Mouse (Mus musculus) T-cell, adult 66 days (primary cell): ENCODE data around the gene Sowahd. TPM values are rescaled to one million over a fixed set of nuclear protein-coding genes. Genes with fewer than 3 reads are reported as not detected.

Experiments
- total RNA-seq, 2 experiments: library from RNA; stranded (reverse); gene quantifications; 3 replicates in 1 of 2; 4 replicates in 1 of 2; pipeline ENCODE4 v1.2.4; 2023

Sowahd gene
- total RNA-seq = not detected

DNA sequence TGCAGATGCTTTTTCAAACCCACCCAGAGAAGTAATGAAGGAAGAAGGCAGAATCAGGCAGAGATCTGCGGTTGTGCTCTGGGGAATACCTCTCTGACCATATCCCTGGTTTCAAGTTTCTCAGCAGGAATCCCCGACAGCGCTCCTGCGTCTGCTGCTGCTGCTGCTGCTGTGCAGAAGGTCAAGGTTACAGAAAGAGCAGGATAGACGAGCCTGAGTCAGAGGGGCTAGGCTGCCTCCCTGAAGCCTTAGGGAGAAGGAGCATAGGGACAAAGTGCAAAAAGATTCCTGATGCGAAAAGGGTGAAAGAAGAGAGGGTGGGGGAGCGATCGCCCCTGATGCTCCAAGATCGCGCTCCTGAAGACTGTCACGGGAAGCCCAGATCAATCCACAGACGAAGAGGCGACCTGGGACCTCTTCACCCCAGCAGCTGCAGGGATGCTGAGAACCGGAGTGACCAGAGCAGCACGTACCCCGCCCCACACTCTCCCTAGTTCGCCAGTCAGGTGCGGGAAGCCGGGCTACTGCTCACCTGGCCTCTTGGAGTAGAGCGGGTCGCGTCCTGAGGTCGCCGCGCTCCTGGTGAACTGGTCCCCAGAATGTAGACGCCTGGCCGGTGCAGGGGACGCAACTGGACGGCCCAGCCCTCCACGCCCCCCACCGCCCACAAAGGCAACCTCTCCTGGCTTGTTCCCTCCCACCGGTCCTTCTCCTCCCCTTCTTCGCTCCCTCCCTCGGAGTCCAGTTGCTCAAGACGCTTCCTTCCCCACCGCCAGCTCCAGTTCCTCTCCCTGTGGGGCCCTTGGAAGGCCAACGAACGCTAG is at the start of gene Sowahd:
TSS of gene Sowahd (plus strand) at position 780 of the 824 bp plus-strand sequence.

DNA sequence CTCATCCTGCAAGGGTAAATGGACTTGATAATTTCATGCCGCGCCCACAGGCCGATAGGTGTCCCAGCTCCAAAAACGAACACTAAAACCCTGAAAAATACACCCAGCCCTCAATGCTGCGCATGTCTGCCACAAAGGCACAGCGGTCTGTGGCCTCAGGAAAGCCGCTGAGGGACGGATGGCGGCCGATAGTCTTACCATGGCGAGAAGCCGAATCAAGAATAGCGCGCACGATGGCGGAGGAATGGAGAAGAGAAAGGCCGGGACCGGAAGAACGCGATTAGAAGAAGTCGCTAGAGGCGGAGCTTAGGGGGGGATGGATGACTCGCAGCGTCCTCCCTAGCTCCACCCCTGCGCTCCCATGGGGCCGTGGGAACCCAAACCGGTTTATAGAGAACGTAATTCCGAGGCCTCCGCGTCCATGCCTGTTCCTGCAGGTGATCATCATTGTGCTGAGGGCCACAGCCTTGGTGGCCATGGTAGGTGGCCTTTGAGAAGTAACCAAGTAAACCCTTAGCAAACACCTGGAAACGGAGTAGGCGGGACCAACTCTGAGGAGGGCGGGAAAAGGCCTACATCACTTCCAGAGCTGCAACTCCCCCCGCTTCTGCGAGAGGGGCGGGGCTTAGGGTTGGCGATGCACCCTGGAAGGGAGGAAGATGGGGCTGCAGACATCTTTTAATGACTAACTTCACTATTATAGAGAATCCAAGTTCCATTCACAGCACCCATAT is 36.4 kb downstream of the Sowahd start, which contains the start of gene Rpl39:
TSS of gene Rpl39 (minus strand) at position 476 of the 734 bp plus-strand sequence.

Other genes with a start within 250 kb of the Sowahd start
- 10 to 100 TPM; 62.5 to 69.3 TPM for gene Ube2a, start 174.9 kb upstream of the Sowahd start, total RNA-seq
- 10 to 100 TPM; 38.2 to 39.9 TPM for gene C330007P06Rik, start 174.7 kb upstream of the Sowahd start, total RNA-seq
- 10 to 100 TPM; 15.6 to 15.7 TPM for gene Nkrf, start 145.9 kb upstream of the Sowahd start, total RNA-seq
- gene Sept6, start 57.1 kb upstream of the Sowahd start, total RNA-seq = 100 to 1,000 TPM; 162 to 167 TPM
- gene Rpl39, start 36.6 kb downstream of the Sowahd start, total RNA-seq = 1,000 to 10,000 TPM; 1,621 to 1,624 TPM
- 10 to 100 TPM; 29.2 to 31.6 TPM for gene Upf3b, start 61.5 kb downstream of the Sowahd start, total RNA-seq
- 10 to 100 TPM; 14.3 to 19.1 TPM for gene Nkap, start 78.0 kb downstream of the Sowahd start, total RNA-seq
- under 1 TPM in 1 of 2 experiments, not detected in 1; 0.33 TPM for gene Akap14, start 120.0 kb downstream of the Sowahd start, total RNA-seq
- 100 to 1,000 TPM in 1 of 2 experiments, 10 to 100 TPM in 1; 83.6 to 118 TPM for gene Ndufa1, start 142.3 kb downstream of the Sowahd start, total RNA-seq
- 1 to 10 TPM; 3.0 to 3.5 TPM for gene Rnf113a1, start 142.4 kb downstream of the Sowahd start, total RNA-seq
- gene Gm9, start 162.2 kb downstream of the Sowahd start, total RNA-seq = not detected
- not detected for gene Rhox1, start 173.4 kb downstream of the Sowahd start, total RNA-seq
- not detected for gene Rhox2a, start 196.1 kb downstream of the Sowahd start, total RNA-seq
- gene Rhox3a, start 201.1 kb downstream of the Sowahd start, total RNA-seq = not detected
- gene Rhox4a, start 216.5 kb downstream of the Sowahd start, total RNA-seq = not detected